Mouse (Mus musculus) Patski (cell line): ENCODE measurements at regions not wholly inside any gene's neighbourhood (a gene's known extent, or its start where the extent isn't known, plus 50 kb on each side); places are given as distances from the start of the nearest gene placed in this dataset.

Experiments used
- ATAC-seq: fragments of 100-300 bp; one replicate; pipeline ENCODE4 v1.8.0; 2021
- CTCF ChIA-PET: fragments of 350-600 bp; sonication (Branson Sonifier 250); formaldehyde crosslinking; loops from one replicate; lab custom pipeline; 2022; ENCODE audit warnings: inconsistent platforms; lab: Charles Lee
- POLR2A ChIA-PET: fragments of 350-600 bp; sonication (Branson Sonifier 250); formaldehyde crosslinking; loops from one replicate; lab custom pipeline; 2022; ENCODE audit warnings: antibody characterized with exemption, inconsistent platforms; lab: Charles Lee
- DNase-seq: peaks from one replicate; pipeline ENCODE4 v3.0.0-alpha.2; 2011; ENCODE audit warnings: low read depth, low spot score
- H3K27me3 ChIP-seq: fragments of 371-371 bp; one replicate; pipeline ENCODE4 v1.5.1; 2021
- CTCF ChIP-seq: fragments of 100-300 bp; IDR thresholded peaks from one replicate; pipeline ENCODE4 v1.5.1; 2021
- in situ Hi-C: fragments of 300-500 bp; cut with MboI; formaldehyde crosslinking; loops from 3 replicates; pipeline ENCODE4 v1.11.1; 2018; ENCODE audit warnings: low pct_unique_long_range_greater_than_20kb, mixed read lengths

- DNase-seq (no peak), ATAC-seq (no peak)
- ChIA-PET POLR2A (no interaction called here), CTCF (no interaction called here)
- no peak for TF ChIP-seq CTCF
- H3K27me3 ChIP-seq, result peaks cover 16% of the 10 kb centered on the region
- in situ Hi-C loops, result no loop called here
These were observed 234.2 kb downstream of the Il20rb start for GRCm38 (mm10) chr9:100252409-100252808.
